Mouse (Mus musculus): Measurements from ENCODE around the gene Dgat2. TPM values are rescaled to one million over a fixed set of nuclear protein-coding genes. Genes with fewer than 3 reads are reported as not detected.

The Dgat2 gene
- polyA plus RNA-seq, 1 experiment from 2014 or later, result 17.0 TPM

DNA sequence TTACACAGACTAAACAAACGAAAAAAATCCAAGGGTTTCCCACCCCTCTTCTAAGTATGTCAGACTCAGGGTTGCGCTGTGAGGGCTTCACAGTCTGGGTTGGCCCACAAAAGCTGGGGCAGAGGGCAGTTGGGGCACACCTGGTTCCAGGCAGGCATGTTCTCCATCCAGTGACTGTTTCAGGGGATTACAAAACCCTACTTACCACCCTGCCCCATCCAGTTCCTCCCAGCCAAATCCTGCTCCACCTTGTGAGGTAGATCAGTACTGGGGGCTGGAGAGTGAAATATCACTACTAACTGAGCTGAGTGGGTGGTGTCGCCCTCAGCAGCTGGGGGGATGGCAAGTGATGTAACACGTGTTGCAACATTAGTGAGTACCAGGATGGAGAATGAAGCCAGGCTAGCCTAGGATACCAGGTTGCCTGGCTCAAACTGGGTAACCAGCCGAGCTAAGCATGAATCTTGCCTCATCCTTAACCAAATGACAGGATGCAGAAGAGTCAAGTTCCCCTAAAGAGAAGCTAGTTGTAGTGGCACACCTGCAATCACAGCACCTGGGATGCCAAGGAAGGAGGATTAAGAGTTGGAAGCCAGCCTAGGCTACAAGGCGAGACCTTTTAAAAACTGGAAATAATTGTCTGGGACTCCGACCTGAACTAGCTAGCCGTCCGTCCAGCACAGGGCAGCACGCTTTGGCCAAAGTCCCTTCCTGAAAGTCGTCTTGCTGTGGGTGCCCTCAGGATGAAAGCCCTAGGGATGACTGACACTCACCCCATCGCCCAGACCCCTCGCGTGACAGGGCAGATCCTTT, 694 bp downstream of the Dgat2 start:
- peak overlapping the region; percentile 66 for H3K4me3 ChIP-seq (ENCODE audit: low read depth, low read length)
- H3K4me2 ChIP-seq, result peak overlapping the region; percentile 99
- no peaks in the 10 kb centered on the region for H3K36me3 ChIP-seq (ENCODE audit: insufficient read depth)
- H3K4me1 ChIP-seq (ENCODE audit: insufficient read depth), result no peaks in the 10 kb centered on the region
- DNase-seq, result no peak
- peak overlapping the region; percentile 73 for H3K9ac ChIP-seq
- no peak overlapping the region for H3K27ac ChIP-seq (ENCODE audit: low read depth)
- ATAC-seq (ENCODE audit: insufficient read depth), result no peak
- no peak for TF ChIP-seq CTCF (IDR thresholded peaks at IDR 0.05; ENCODE audit: low read depth)
- no peaks in the 10 kb centered on the region for H3K27me3 ChIP-seq (ENCODE audit: insufficient read depth, low read length)
- WGBS, result 20% methylated on average over 14 of the region's 14 CpGs
- no peaks in the 10 kb centered on the region for H3K9me3 ChIP-seq (ENCODE audit: low read depth, low read length)

DNA sequence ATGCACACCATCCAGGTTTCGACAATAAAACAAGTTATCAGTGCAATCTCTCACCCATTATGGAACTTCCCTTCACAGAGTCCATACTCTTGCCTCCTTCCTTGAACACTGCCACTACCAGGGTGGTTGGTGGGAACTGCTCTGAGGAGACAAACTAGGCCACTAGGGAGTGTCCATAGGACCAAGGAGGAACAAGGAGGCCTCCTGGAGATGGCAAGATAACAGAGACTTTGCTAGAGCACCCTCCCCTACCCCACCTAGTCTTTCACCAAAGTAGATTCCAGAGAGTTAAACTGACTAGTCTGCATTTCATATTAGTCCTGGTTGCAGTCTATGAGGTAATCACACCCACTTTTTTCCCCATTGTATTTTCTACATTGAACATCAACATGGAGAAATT, 2.4 kb downstream of the Dgat2 start:
- no peaks in the 10 kb centered on the region for H3K27me3 ChIP-seq (ENCODE audit: insufficient read depth, low read length)
- no peak overlapping the region for H3K4me2 ChIP-seq
- no peak overlapping the region for H3K27ac ChIP-seq (ENCODE audit: low read depth)
- H3K4me3 ChIP-seq (ENCODE audit: low read depth, low read length), result no peak overlapping the region
- no peaks in the 10 kb centered on the region for H3K9me3 ChIP-seq (ENCODE audit: low read depth, low read length)
- no peak overlapping the region for H3K9ac ChIP-seq
- no peak for TF ChIP-seq CTCF (IDR thresholded peaks at IDR 0.05; ENCODE audit: low read depth)
- DNase-seq (no peak), ATAC-seq (ENCODE audit: insufficient read depth) (no peak)
- no peaks in the 10 kb centered on the region for H3K4me1 ChIP-seq (ENCODE audit: insufficient read depth)
- 80% methylated on average over 1 of the region's 1 CpGs for WGBS
- no peaks in the 10 kb centered on the region for H3K36me3 ChIP-seq (ENCODE audit: insufficient read depth)

DNA sequence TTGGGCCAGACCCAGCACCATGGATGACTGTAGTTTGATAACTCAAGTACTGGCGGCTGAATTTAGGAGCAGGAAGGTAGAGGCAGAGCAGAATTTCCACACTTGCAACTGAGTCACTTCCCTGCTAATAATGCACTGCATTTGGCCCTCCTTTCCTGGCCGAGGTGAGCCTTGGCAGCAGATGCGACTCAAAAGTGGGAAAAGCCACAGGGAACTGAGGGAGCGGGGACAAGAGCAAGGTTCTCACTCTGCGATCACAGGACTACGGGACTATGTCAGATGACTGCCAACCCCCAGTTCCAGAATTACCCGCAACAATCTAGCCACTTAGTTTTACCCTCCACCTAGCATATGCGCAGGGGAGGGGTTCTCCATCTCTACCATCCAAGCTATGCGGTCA, 3.2 kb downstream of the Dgat2 start:
- Histone ChIP-seq H3K4me1 (ENCODE audit: insufficient read depth) (no peaks in the 10 kb centered on the region), H3K36me3 (ENCODE audit: insufficient read depth) (no peaks in the 10 kb centered on the region), H3K27me3 (ENCODE audit: insufficient read depth, low read length) (no peaks in the 10 kb centered on the region), H3K4me3 (ENCODE audit: low read depth, low read length) (no peak overlapping the region), H3K9me3 (ENCODE audit: low read depth, low read length) (no peaks in the 10 kb centered on the region), H3K9ac (no peak overlapping the region), H3K4me2 (no peak overlapping the region), H3K27ac (ENCODE audit: low read depth) (no peak overlapping the region)
- no peak for ATAC-seq (ENCODE audit: insufficient read depth)
- no peak for TF ChIP-seq CTCF (IDR thresholded peaks at IDR 0.05; ENCODE audit: low read depth)
- DNase-seq, result no peak
- WGBS, result 88% methylated on average over 9 of the region's 9 CpGs

DNA sequence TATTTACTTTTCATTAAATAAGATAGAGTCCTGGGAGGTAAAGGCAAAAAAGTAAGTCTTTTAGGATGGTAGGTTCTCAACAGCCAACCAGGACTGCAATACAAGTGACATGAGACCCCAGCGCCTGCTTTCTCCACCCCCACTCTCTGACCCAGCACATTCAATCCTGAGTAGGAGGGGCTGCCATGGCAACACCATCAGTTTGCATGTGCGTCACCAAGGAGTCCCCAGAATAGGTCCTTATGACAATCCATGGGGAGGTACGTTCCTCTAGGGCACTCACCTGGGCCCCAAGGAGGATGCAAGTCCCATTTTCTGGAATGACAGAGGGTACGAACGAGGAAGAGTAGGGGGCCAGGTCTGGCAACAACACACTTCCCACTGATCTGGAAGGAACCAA, 5.1 kb downstream of the Dgat2 start:
- H3K36me3 ChIP-seq (ENCODE audit: insufficient read depth), result no peaks in the 10 kb centered on the region
- no peak overlapping the region for H3K4me3 ChIP-seq (ENCODE audit: low read depth, low read length)
- no peaks in the 10 kb centered on the region for H3K9me3 ChIP-seq (ENCODE audit: low read depth, low read length)
- TF ChIP-seq CTCF (IDR thresholded peaks at IDR 0.05; ENCODE audit: low read depth), result no peak
- no peak overlapping the region for H3K27ac ChIP-seq (ENCODE audit: low read depth)
- no peak overlapping the region for H3K9ac ChIP-seq
- H3K27me3 ChIP-seq (ENCODE audit: insufficient read depth, low read length), result no peaks in the 10 kb centered on the region
- ATAC-seq (ENCODE audit: insufficient read depth) (no peak), DNase-seq (no peak)
- H3K4me1 ChIP-seq (ENCODE audit: insufficient read depth), result no peaks in the 10 kb centered on the region
- 88% methylated on average over 5 of the region's 5 CpGs for WGBS
- H3K4me2 ChIP-seq, result no peak overlapping the region

DNA sequence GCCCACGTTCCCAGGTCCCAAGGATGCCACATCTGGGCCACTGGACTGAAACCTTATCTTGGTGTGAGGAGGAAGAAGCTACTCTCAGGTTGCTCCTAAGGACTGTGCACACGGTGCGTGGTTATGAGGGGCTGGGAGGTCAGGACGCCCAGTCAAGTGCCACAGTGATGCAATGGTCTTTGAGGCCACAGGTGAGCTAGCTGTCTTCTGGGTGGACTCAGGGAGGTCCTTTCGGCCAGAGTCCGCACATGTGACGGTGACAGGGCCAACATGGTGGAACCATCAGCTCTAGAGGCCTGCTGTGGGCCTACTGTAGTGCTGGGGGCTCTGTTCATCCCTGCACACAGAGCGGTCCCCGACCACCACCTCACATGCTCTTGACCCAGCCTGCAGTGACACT, 6.9 kb downstream of the Dgat2 start:
- no peak overlapping the region for H3K27ac ChIP-seq (ENCODE audit: low read depth)
- ATAC-seq (ENCODE audit: insufficient read depth) (no peak), DNase-seq (no peak)
- no peaks in the 10 kb centered on the region for H3K9me3 ChIP-seq (ENCODE audit: low read depth, low read length)
- no peaks in the 10 kb centered on the region for H3K4me1 ChIP-seq (ENCODE audit: insufficient read depth)
- no peak overlapping the region for H3K4me3 ChIP-seq (ENCODE audit: low read depth, low read length)
- no peak overlapping the region for H3K4me2 ChIP-seq
- H3K9ac ChIP-seq, result no peak overlapping the region
- no peak for TF ChIP-seq CTCF (IDR thresholded peaks at IDR 0.05; ENCODE audit: low read depth)
- 91% methylated on average over 9 of the region's 9 CpGs for WGBS
- H3K36me3 ChIP-seq (ENCODE audit: insufficient read depth), result no peaks in the 10 kb centered on the region
- no peaks in the 10 kb centered on the region for H3K27me3 ChIP-seq (ENCODE audit: insufficient read depth, low read length)

DNA sequence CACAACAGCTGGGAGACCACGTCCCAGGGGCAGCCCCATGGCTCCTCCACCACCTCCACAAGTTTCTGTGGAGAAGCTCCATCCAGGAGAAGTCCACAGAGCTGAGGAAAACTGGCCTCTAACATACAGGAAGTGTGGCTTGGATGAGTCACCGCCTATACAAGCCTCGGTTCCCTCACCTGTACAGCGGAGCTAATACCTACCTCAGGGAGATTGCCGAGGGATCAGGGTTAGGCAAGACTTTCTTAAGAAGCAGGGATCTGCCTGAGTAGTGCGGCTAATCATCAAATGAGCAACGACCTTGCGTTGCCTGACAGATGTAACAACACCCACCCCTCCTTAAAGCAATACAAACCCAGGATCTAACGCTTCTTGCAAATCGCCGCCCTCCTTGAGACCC, 7.4 kb downstream of the Dgat2 start:
- H3K27ac ChIP-seq (ENCODE audit: low read depth), result no peak overlapping the region
- DNase-seq (no peak), ATAC-seq (ENCODE audit: insufficient read depth) (no peak)
- no peaks in the 10 kb centered on the region for H3K27me3 ChIP-seq (ENCODE audit: insufficient read depth, low read length)
- no peak for TF ChIP-seq CTCF (IDR thresholded peaks at IDR 0.05; ENCODE audit: low read depth)
- no peak overlapping the region for H3K4me3 ChIP-seq (ENCODE audit: low read depth, low read length)
- H3K36me3 ChIP-seq (ENCODE audit: insufficient read depth), result no peaks in the 10 kb centered on the region
- WGBS, result 74% methylated on average over 11 of the region's 11 CpGs
- H3K4me1 ChIP-seq (ENCODE audit: insufficient read depth), result no peaks in the 10 kb centered on the region
- no peaks in the 10 kb centered on the region for H3K9me3 ChIP-seq (ENCODE audit: low read depth, low read length)
- no peak overlapping the region for H3K4me2 ChIP-seq
- H3K9ac ChIP-seq, result no peak overlapping the region

DNA sequence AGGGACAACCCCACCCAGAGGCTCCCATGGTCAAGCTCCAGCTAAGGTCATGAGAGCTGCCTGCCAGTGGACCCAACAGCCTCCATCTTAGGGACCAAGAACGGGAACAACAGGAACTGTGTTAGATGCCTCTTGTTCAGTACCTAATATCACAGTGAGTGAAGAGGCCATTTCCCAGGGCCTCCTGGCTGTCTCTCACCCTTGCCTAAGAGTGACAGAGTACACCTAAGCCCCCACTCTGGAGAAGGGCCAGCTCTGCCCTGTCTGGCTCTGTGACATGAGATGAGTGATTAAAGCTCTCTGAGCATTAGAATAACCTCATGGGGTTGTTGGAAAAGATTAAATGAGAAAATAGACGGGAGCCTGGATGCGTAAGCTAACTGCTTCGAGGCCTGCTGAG, 8.5 kb downstream of the Dgat2 start:
- DNase-seq (no peak), ATAC-seq (ENCODE audit: insufficient read depth) (no peak)
- Histone ChIP-seq H3K27me3 (ENCODE audit: insufficient read depth, low read length) (no peaks in the 10 kb centered on the region), H3K36me3 (ENCODE audit: insufficient read depth) (no peaks in the 10 kb centered on the region), H3K4me2 (no peak overlapping the region), H3K4me3 (ENCODE audit: low read depth, low read length) (no peak overlapping the region), H3K27ac (ENCODE audit: low read depth) (no peak overlapping the region), H3K9ac (no peak overlapping the region), H3K9me3 (ENCODE audit: low read depth, low read length) (no peaks in the 10 kb centered on the region), H3K4me1 (ENCODE audit: insufficient read depth) (no peaks in the 10 kb centered on the region)
- TF ChIP-seq CTCF (IDR thresholded peaks at IDR 0.05; ENCODE audit: low read depth), result no peak
- 86% methylated on average over 4 of the region's 4 CpGs for WGBS

All from lung, embryonic 14.5 days (tissue).